Mouse (Mus musculus): ENCODE results near the gene Cux1.

DNA sequence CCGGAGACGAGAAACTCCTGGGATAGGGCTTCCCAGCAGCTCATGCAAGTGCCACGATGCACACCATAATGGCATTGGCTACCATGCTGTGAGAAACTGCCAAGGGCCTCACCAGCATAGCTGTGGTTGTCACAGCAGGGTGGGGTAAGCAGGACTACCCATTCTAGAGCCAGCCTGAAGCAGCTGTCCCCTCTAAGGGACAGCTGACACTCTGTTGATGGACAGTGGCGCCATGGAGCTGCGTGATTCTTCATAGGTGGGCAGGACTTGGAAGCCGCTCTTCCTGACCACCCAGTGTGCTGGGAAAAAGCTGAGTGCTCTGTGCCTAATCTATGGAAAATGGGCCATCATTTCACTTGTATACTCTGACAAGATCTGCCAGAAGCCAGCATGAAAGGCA, 266.4 kb downstream of the Cux1 start:
- no peak for TF ChIP-seq CTCF (IDR thresholded peaks at IDR 0.05; ENCODE audit: insufficient read depth, low read depth, low read length)
- TF ChIP-seq POLR2A (IDR thresholded peaks at IDR 0.05; ENCODE audit: insufficient read depth, low read depth, low read length): no peak

Data from olfactory bulb, adult 2 months (tissue).